Mouse (Mus musculus) liver, embryonic 14.5 days (tissue): ENCODE measurements around the gene Fastk. TPM values are rescaled to one million over a fixed set of nuclear protein-coding genes. Genes with fewer than 3 reads are reported as not detected.

Experiments
- ATAC-seq: fragments of 200-750 bp; cut with Nextera tagmentation; 2 replicates; pipeline ENCODE4 v1.8.0; 2017; ENCODE audit warnings: moderate number of reproducible peaks, mild to moderate bottlenecking, moderate library complexity; ENCODE audit not compliant: insufficient read depth
- DNase-seq, 3 experiments: peaks; one replicate each; pipeline ENCODE4 v3.0.0-alpha.2; 2012 to 2013; ENCODE audit warnings: low read depth in 3 of 3, low spot score in 3 of 3
- H3K27ac ChIP-seq: fragments of 300-500 bp; sonication (generic); 2 replicates; pipeline ENCODE4 v1.5.1; 2014; ENCODE audit warnings: moderate library complexity, mild to moderate bottlenecking, control low read depth, inconsistent platforms
- H3K27me3 ChIP-seq: fragments of 300-500 bp; sonication (generic); 2 replicates; pipeline ENCODE4 v1.6.1; 2014; ENCODE audit warnings: mild to moderate bottlenecking, low read length, moderate library complexity; ENCODE audit not compliant: control insufficient read depth, insufficient read depth
- H3K36me3 ChIP-seq: fragments of 300-500 bp; sonication (generic); replicated peaks from 2 replicates; pipeline ENCODE4 v1.6.1; 2014; ENCODE audit warnings: low read depth; ENCODE audit not compliant: control insufficient read depth, insufficient read depth
- H3K4me1 ChIP-seq, 2 experiments: fragments of 200-500 bp in 1 of 2; fragments of 300-500 bp in 1 of 2; sonication (generic) in 1 of 2; replicated peaks; 2 replicates each; pipeline ENCODE4 v1.6.1; 2012 to 2014; ENCODE audit warnings: antibody characterized with exemption in 1 of 2, inconsistent platforms in 1 of 2, low read length in 1 of 2; ENCODE audit not compliant: control insufficient read depth in 2 of 2, insufficient read depth in 2 of 2
- H3K4me2 ChIP-seq: fragments of 300-500 bp; sonication (generic); 2 replicates; pipeline ENCODE4 v1.6.1; 2014; ENCODE audit warnings: low read depth, mild to moderate bottlenecking, control low read depth, moderate library complexity
- H3K4me3 ChIP-seq, 2 experiments: fragments of 200-500 bp in 1 of 2; fragments of 300-500 bp in 1 of 2; sonication (generic) in 1 of 2; 2 replicates each; pipeline ENCODE4 v1.5.1; 2012 to 2014; ENCODE audit warnings: low read depth in 2 of 2, low read length in 2 of 2, mild to moderate bottlenecking in 2 of 2, control low read depth in 1 of 2, inconsistent platforms in 1 of 2, moderate library complexity in 1 of 2; ENCODE audit not compliant: insufficient read depth in 1 of 2
- H3K9ac ChIP-seq: fragments of 300-500 bp; sonication (generic); replicated peaks from 2 replicates; pipeline ENCODE4 v1.6.1; 2014; ENCODE audit warnings: mild to moderate bottlenecking, control low read depth, moderate library complexity
- H3K9me3 ChIP-seq: fragments of 300-500 bp; sonication (generic); 2 replicates; pipeline ENCODE4 v1.6.1; 2016; ENCODE audit warnings: low read length, mixed read lengths; ENCODE audit not compliant: control insufficient read depth
- CTCF ChIP-seq: IDR thresholded peaks from 2 replicates; pipeline ENCODE4 v1.5.1; 2016; ENCODE audit warnings: antibody characterized with exemption, low read depth, control low read depth
- EP300 ChIP-seq: IDR thresholded peaks from 2 replicates; pipeline ENCODE4 v1.6.1; 2016; ENCODE audit warnings: antibody characterized with exemption, low read depth
- WGBS: fragments of 180-500 bp; shearing (Covaris S2); extraction: QIAGEN DNeasy Blood & Tissue Kit; methylation state at CpG from one replicate; pipeline ENCODE4 v1.1.7; 2014; ENCODE audit not compliant: insufficient replicate concordance; 5-methylcytosine and 5-hydroxymethylcytosine counted together
- polyA plus RNA-seq, 2 experiments: library from polyadenylated mRNA; depleted of rRNA in 1 of 2; stranded (reverse) in 1 of 2; unstranded in 1 of 2; fragments of >200 nt; fragmentation: Nextera tagmentation in 1 of 2; extraction: Ambion mirVana in 1 of 2; gene quantifications; 2 replicates each; pipeline versions ENCODE4 v1.2.1 to v1.2.3; 2012 to 2014

The Fastk gene
- polyA plus RNA-seq, 2 experiments = 40.8 to 59.9 TPM

GRCm38 (mm10) chr5:24408651-24409050 lies 36.4 kb downstream of the Fastk start:
- Histone ChIP-seq H3K27ac (no peak overlapping the region), H3K4me3 (no peak overlapping the region), H3K4me2 (no peak overlapping the region), H3K27me3 (no peaks in the 10 kb centered on the region), H3K4me1 (0 out of 4 replicates have a peak, but pooled peaks cover 0 to 2% of the 10 kb centered on the region in 2 experiments), H3K9me3 (no peaks in the 10 kb centered on the region), H3K36me3 (no peaks in the 10 kb centered on the region), H3K9ac (no peak overlapping the region)
- no peak for DNase-seq
- no peak for ATAC-seq
- no peak for TF ChIP-seq CTCF
- no peak for TF ChIP-seq EP300
- 79% methylated on average over 13 of the region's 13 CpGs for WGBS

DNA sequence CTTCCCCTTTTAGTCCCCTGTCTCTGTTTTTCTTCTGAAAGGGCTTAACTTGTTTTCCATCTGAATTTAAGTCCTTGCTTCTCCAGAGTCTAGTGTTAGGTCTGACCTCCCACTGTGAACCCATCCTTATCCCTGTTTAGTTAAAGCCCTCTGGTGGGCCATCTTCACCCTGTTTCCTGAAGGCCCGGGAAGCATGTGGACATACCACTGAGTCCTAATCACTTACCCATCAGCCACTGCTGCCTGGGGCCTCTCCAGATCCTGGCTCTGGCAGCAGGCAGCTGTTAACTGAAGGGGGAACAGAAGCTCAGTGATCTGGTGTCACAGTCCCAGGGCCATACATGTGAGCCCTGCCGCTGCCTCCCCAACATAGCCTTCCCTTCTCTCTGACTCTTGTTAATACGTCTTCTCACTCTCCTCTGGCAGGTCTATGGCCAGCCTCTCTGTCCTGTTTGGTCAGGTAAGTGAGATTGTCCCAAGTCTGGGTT lies 39.7 kb downstream of the Fastk start:
- no peak overlapping the region for H3K9ac ChIP-seq
- DNase-seq (no peak), ATAC-seq (no peak)
- H3K36me3 ChIP-seq = no peaks in the 10 kb centered on the region
- no peaks in the 10 kb centered on the region for H3K27me3 ChIP-seq
- TF ChIP-seq EP300 (no peak), CTCF (no peak)
- 0 out of 4 replicates have a peak, but pooled peaks cover 0 to 2% of the 10 kb centered on the region in 2 experiments for H3K4me1 ChIP-seq
- no peaks in the 10 kb centered on the region for H3K9me3 ChIP-seq
- no peak overlapping the region for H3K27ac ChIP-seq
- H3K4me2 ChIP-seq = no peak overlapping the region
- 60% methylated on average over 3 of the region's 3 CpGs for WGBS
- H3K4me3 ChIP-seq = no peak overlapping the region

DNA sequence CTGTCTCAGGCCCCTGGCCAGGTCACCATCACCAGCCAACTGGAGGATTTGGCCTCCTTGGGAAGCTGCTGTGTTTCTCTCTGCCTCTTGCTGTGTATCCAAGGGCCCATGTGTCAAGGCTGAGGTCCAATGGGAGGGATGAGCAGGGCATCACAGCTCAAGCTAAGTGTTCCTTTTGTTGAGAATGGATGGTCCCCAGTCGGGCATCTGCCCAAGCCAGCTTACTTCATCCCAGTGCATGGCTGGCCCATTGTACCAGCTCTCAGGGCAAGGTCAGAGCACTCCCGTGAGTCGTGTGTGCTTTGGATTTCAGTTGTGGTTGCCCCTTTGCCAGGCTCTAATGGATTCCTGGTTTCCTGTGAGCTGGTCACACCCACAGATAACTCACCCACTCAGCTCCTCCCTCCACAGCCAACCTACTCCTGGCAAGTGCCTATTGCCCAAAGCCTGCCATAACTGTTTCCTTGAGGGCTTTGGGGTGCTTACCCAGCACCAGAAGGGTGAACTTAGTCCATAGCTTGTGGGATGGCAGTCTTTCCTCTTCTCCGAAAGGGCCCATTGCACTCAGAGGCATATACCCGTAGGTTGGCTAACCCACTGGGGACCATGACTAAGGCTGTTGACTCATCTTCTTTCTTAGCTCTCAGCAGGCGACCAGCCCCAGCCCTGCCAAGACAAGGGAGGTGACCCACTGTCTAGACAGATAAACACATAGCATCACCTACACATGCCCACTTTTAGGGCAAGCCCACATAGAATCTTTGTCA lies 40.3 kb downstream of the Fastk start:
- Histone ChIP-seq H3K9me3 (no peaks in the 10 kb centered on the region), H3K36me3 (no peaks in the 10 kb centered on the region), H3K4me3 (no peak overlapping the region), H3K27ac (no peak overlapping the region), H3K4me1 (0 out of 4 replicates have a peak, but pooled peaks cover 0 to 2% of the 10 kb centered on the region in 2 experiments), H3K27me3 (no peaks in the 10 kb centered on the region), H3K4me2 (no peak overlapping the region), H3K9ac (no peak overlapping the region)
- DNase-seq (no peak), ATAC-seq (no peak)
- WGBS = 51% methylated on average over 6 of the region's 6 CpGs
- TF ChIP-seq EP300 (no peak), CTCF (no peak)

DNA sequence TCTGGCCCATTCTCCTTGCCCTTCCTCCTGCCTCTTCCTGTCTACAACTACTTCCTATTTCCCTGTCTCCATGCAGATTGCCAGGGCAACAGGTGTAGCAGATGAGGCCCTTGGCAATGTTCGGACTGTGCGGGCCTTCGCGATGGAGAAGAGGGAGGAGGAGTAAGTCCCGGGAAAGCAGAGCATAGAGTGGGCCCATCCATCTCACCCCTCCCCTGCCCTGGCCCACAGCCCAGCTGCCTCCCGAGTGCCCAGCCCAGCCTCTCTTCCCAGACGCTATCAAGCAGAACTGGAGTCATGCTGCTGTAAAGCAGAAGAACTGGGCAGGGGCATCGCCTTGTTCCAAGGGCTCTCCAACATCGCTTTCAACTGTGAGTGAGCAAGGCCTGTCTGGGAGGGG lies 43.1 kb downstream of the Fastk start:
- Histone ChIP-seq H3K4me2 (no peak overlapping the region), H3K9ac (no peak overlapping the region), H3K27me3 (no peaks in the 10 kb centered on the region), H3K27ac (no peak overlapping the region), H3K9me3 (no peaks in the 10 kb centered on the region), H3K4me1 (0 out of 4 replicates have a peak, but pooled peaks cover 0 to 2% of the 10 kb centered on the region in 2 experiments), H3K36me3 (no peaks in the 10 kb centered on the region), H3K4me3 (no peak overlapping the region)
- TF ChIP-seq CTCF (no peak), EP300 (no peak)
- DNase-seq = no peak
- 74% methylated on average over 9 of the region's 9 CpGs for WGBS
- ATAC-seq = no peak

DNA sequence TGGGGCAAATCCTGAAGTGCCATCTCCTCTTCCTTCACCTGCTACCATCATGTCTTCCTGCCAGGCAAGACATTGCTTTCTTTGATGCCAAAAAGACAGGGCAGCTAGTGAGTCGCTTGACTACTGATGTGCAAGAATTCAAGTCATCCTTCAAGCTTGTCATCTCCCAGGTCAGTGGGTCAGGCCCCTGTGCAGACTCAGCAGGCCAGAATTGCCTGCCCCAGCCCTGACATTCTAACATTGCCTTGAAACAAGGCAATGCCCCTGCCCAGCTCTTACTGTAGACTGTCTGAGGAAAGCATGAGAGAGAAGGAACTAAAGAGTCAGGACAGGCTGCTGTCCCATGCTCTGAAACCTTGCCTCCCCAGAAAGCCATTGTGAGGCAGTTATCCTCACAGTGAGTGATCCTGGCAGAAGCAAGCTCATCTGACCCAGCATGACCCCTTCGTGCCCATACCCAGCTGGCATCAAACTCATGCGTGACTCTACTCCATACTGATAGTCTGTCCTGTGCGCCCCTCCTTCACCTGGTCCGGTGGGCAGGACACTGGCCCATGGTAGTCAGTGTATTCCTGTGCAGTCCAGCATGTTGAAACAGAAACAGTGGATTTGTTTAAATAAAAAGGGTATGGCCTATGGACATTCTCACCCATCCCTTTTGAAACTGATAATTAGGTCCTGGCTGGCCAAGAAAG lies 44.0 kb downstream of the Fastk start:
- no peak for ATAC-seq
- Histone ChIP-seq H3K27me3 (no peaks in the 10 kb centered on the region), H3K9me3 (no peaks in the 10 kb centered on the region), H3K4me1 (0 out of 4 replicates have a peak, but pooled peaks cover 0 to 2% of the 10 kb centered on the region in 2 experiments), H3K36me3 (no peaks in the 10 kb centered on the region), H3K4me3 (no peak overlapping the region), H3K9ac (no peak overlapping the region), H3K27ac (no peak overlapping the region), H3K4me2 (no peak overlapping the region)
- DNase-seq = no peak
- TF ChIP-seq CTCF (no peak), EP300 (no peak)
- WGBS = 78% methylated on average over 5 of the region's 5 CpGs
